Mouse (Mus musculus) induced T-regulatory cell, adult 2 months (primary cell): ENCODE measurements at regions not wholly inside any gene's neighbourhood (a gene's known extent, or its start where the extent isn't known, plus 50 kb on each side); places are given as distances from the start of the nearest gene placed in this dataset.

ENCODE experiments used
- DNase-seq: peaks from one replicate; pipeline ENCODE4 v3.0.0-alpha.2; 2012; ENCODE audit warnings: low read depth

GRCm38 (mm10) chr6:82860485-82860884 lies 79.1 kb downstream of the Sema4f start:
- no peak for DNase-seq

- no peak for DNase-seq
Measured at GRCm38 (mm10) chr6:82856218-82856617, 82.0 kb upstream of the Hk2 start.

GRCm38 (mm10) chr6:82855401-82855800 lies 81.1 kb upstream of the Hk2 start:
- no peak for DNase-seq

- no peak for DNase-seq
Measured at GRCm38 (mm10) chr6:82854780-82855179, 80.5 kb upstream of the Hk2 start.

GRCm38 (mm10) chr6:82854338-82854737 lies 80.1 kb upstream of the Hk2 start:
- DNase-seq: no peak

GRCm38 (mm10) chr6:82853076-82853475 lies 78.8 kb upstream of the Hk2 start:
- no peak for DNase-seq

GRCm38 (mm10) chr6:82850556-82850955 lies 76.3 kb upstream of the Hk2 start:
- no peak for DNase-seq

- DNase-seq: no peak
Measured at GRCm38 (mm10) chr6:82847598-82847997, 73.3 kb upstream of the Hk2 start.

GRCm38 (mm10) chr6:82846587-82847150 lies 72.4 kb upstream of the Hk2 start:
- no peak for DNase-seq

GRCm38 (mm10) chr6:82844432-82844831 lies 70.2 kb upstream of the Hk2 start:
- DNase-seq: peak; percentile 30

- no peak for DNase-seq
Measured at GRCm38 (mm10) chr6:82843881-82844280, 69.6 kb upstream of the Hk2 start.

- no peak for DNase-seq
Measured at GRCm38 (mm10) chr6:82837246-82837645, 63.0 kb upstream of the Hk2 start.

- no peak for DNase-seq
Measured at GRCm38 (mm10) chr6:82835222-82836064, 61.2 kb upstream of the Hk2 start.

GRCm38 (mm10) chr6:82833867-82834266 lies 59.6 kb upstream of the Hk2 start:
- no peak for DNase-seq

- DNase-seq: no peak
Measured at GRCm38 (mm10) chr6:82831211-82831610, 57.0 kb upstream of the Hk2 start.

- DNase-seq: no peak
Measured at GRCm38 (mm10) chr6:82824684-82825083, 50.4 kb upstream of the Hk2 start.

GRCm38 (mm10) chr6:82824240-82824639 lies 50.0 kb upstream of the Hk2 start:
- DNase-seq: no peak
